In genomic region chr7:46838891-46839302, GRCm38 (mm10) we compare ENCODE assay signal across 8 mouse cellular contexts. TPM values are rescaled to one million over a fixed set of nuclear protein-coding genes. Genes with fewer than 3 reads are reported as not detected.
DNase-seq lines count a peak whose midpoint lies in the region; ATAC-seq and TF ChIP-seq lines count a peak whose summit lies in the region.

No protein-coding gene starts in this region.

- peak; percentile 44 for DNase-seq in A20 (ENCODE audit: low read depth, low spot score)
- peak; percentile 78 for DNase-seq in adrenal gland, postnatal 14 days
- peak; percentile 90 for DNase-seq in fibroblast of lung, adult 2 months (ENCODE audit: low read depth)
- peak; percentile 92 for DNase-seq in kidney, postnatal 0 days (ENCODE audit: low spot score)
- peak; percentile 82 for DNase-seq in liver, adult 2 months (ENCODE audit: extremely low read depth, low read depth, low spot score)
- DNase-seq in thymus, adult 2 months: peak; percentile 60

- H3K79me2 ChIP-seq in liver, adult 2 months (ENCODE audit: control insufficient read depth, insufficient read depth, low read length): no peaks in the 10 kb centered on the region

- no peaks in the 10 kb centered on the region for H3K9me3 ChIP-seq in heart, embryonic 13.5 days
- H3K9me3 ChIP-seq in kidney, postnatal 0 days (replicated peaks; ENCODE audit: low read length): no peaks in the 10 kb centered on the region

- peak overlapping the region; percentile 48 for H3K4me2 ChIP-seq in heart, embryonic 13.5 days
- H3K4me2 ChIP-seq in kidney, postnatal 0 days (ENCODE audit: low read length): peak overlapping the region; percentile 29; the same call in 1 of the 2 replicates

- H3K4me3 ChIP-seq in heart, embryonic 13.5 days: no peak overlapping the region
- H3K4me3 ChIP-seq in kidney, postnatal 0 days (replicated peaks; ENCODE audit: low read depth, low read length): no peak overlapping the region
- no peak overlapping the region for H3K4me3 ChIP-seq in liver, adult 2 months (ENCODE audit: insufficient read depth, low read depth, low read length)
- H3K4me3 ChIP-seq in thymus, adult 2 months (ENCODE audit: control insufficient read depth, insufficient read depth, low read length): 0 out of 2 replicates have a peak overlapping the region, but pooled peaks have one; percentile 10

- no peaks in the 10 kb centered on the region for H3K36me3 ChIP-seq in heart, embryonic 13.5 days
- no peaks in the 10 kb centered on the region for H3K36me3 ChIP-seq in kidney, postnatal 0 days (ENCODE audit: insufficient read depth, low read length)
- H3K36me3 ChIP-seq in liver, adult 2 months (ENCODE audit: control insufficient read depth, insufficient read depth, low read length): no peaks in the 10 kb centered on the region
- no peaks in the 10 kb centered on the region for H3K36me3 ChIP-seq in thymus, adult 2 months (ENCODE audit: control insufficient read depth, insufficient read depth, low read length)

- peaks cover 37% of the 10 kb centered on the region for H3K4me1 ChIP-seq in heart, embryonic 13.5 days
- H3K4me1 ChIP-seq in kidney, postnatal 0 days (replicated peaks; ENCODE audit: insufficient read depth, low read length): peaks cover 19% of the 10 kb centered on the region; the same call in 1 of the 2 replicates
- peaks cover 26% of the 10 kb centered on the region for H3K4me1 ChIP-seq in liver, adult 2 months (ENCODE audit: control insufficient read depth, insufficient read depth, low read length)
- peaks cover 33% of the 10 kb centered on the region for H3K4me1 ChIP-seq in thymus, adult 2 months (replicated peaks; ENCODE audit: control insufficient read depth, insufficient read depth, low read length)

- no peak for ATAC-seq in heart, embryonic 13.5 days (ENCODE audit: extremely low read depth, insufficient number of reproducible peaks, low FRiP score, low TSS enrichment)
- peak; percentile 69 for ATAC-seq in kidney, postnatal 0 days (replicated peaks; ENCODE audit: low FRiP score, low read depth)
- peak; percentile 62 for ATAC-seq in monocyte, adult 5-6 weeks (replicated peaks; ENCODE audit: insufficient number of reproducible peaks, low FRiP score, low TSS enrichment, poor library complexity, severe bottlenecking)

- H3K9ac ChIP-seq in heart, embryonic 13.5 days: no peak overlapping the region
- H3K9ac ChIP-seq in kidney, postnatal 0 days (ENCODE audit: low read depth, low read length): no peak overlapping the region; the same call in 1 of the 2 replicates
- H3K9ac ChIP-seq in liver, adult 2 months (ENCODE audit: low read depth, low read length): peak overlapping the region; percentile 15; the same call in 1 of the 2 replicates

- TF ChIP-seq CTCF in kidney, postnatal 0 days (IDR thresholded peaks at IDR 0.05; ENCODE audit: low read depth): no peak
- TF ChIP-seq CTCF in liver, adult 2 months (IDR thresholded peaks at IDR 0.05; ENCODE audit: low read depth, low read length): no peak
- no peak for TF ChIP-seq CTCF in thymus, adult 2 months (IDR thresholded peaks at IDR 0.05; ENCODE audit: borderline replicate concordance, control insufficient read depth, extremely low read depth, insufficient read depth, low read length, poor library complexity)

- 0 out of 2 replicates have a peak, but pooled peaks cover 6% of the 10 kb centered on the region for H3K27me3 ChIP-seq in heart, embryonic 13.5 days (replicated peaks)
- H3K27me3 ChIP-seq in kidney, postnatal 0 days (ENCODE audit: insufficient read depth, low read length): no peaks in the 10 kb centered on the region
- no peaks in the 10 kb centered on the region for H3K27me3 ChIP-seq in liver, adult 2 months (ENCODE audit: control insufficient read depth, insufficient read depth, low read length)
- no peaks in the 10 kb centered on the region for H3K27me3 ChIP-seq in thymus, adult 2 months (ENCODE audit: control insufficient read depth, insufficient read depth, low read length)

- H3K27ac ChIP-seq in heart, embryonic 13.5 days (replicated peaks): peak overlapping the region; percentile 85
- peak overlapping the region; percentile 92 for H3K27ac ChIP-seq in kidney, postnatal 0 days
- peak overlapping the region; percentile 84 for H3K27ac ChIP-seq in liver, adult 2 months (replicated peaks; ENCODE audit: insufficient read depth, low read depth, low read length)
- peak overlapping the region; percentile 66 for H3K27ac ChIP-seq in thymus, adult 2 months (ENCODE audit: control insufficient read depth, insufficient read depth, low read length)

- no peak for TF ChIP-seq POLR2A in liver, adult 2 months (IDR thresholded peaks at IDR 0.05; ENCODE audit: extremely low read depth, insufficient read depth, low read length)
- no peak; the same call in 1 of the 2 replicates for TF ChIP-seq POLR2A in thymus, adult 2 months (IDR thresholded peaks at IDR 0.05; ENCODE audit: control insufficient read depth, extremely low read depth, insufficient read depth, low read length, poor library complexity)

- 19% methylated on average over 8 of the region's 8 CpGs for WGBS in heart, embryonic 13.5 days
- WGBS in kidney, postnatal 0 days: 10% methylated on average over 8 of the region's 8 CpGs
- 1% methylated on average over 8 of the region's 8 CpGs for WGBS in liver, adult 2 months
- 7% methylated on average over 8 of the region's 8 CpGs for WGBS in thymus, adult 2 months

RNA-seq across cellular contexts. Expression of gene Ldha, which starts 2.4 kb away (rescaled TPM):
- 529 and 592 TPM in 2 replicates for total RNA-seq in adrenal gland, postnatal 14 days (2021)
- polyA plus RNA-seq in heart, embryonic 13.5 days (2015; fragmentation: Nextera tagmentation; extraction: Ambion mirVana): 2,723 and 3,293 TPM in 2 replicates
- 890 and 943 TPM in 2 replicates for polyA plus RNA-seq in kidney, postnatal 0 days (2015; fragmentation: Nextera tagmentation; extraction: Ambion mirVana)
- total RNA-seq in liver, adult 2 months (2014; rRNA removed): 442 and 520 TPM in 2 replicates
- 594 and 718 TPM in 2 replicates for polyA plus RNA-seq in liver, adult 2 months (2012; rRNA removed)
- 260 to 317 TPM (median 292 TPM) in 3 replicates for total RNA-seq in monocyte, adult 5-6 weeks (2017)
- polyA plus RNA-seq in thymus, adult 2 months (2012; rRNA removed): 600 and 660 TPM in 2 replicates

RNA-seq across cellular contexts. Expression of gene Ldhc, which starts 22.1 kb away (rescaled TPM):
- not detected in 2 replicates for total RNA-seq in adrenal gland, postnatal 14 days (2021)
- polyA plus RNA-seq in heart, embryonic 13.5 days (2015; fragmentation: Nextera tagmentation; extraction: Ambion mirVana): not detected in 2 replicates
- polyA plus RNA-seq in kidney, postnatal 0 days (2015; fragmentation: Nextera tagmentation; extraction: Ambion mirVana): not detected in 2 replicates
- not detected in 2 replicates for total RNA-seq in liver, adult 2 months (2014; rRNA removed)
- polyA plus RNA-seq in liver, adult 2 months (2012; rRNA removed): not detected in 2 replicates
- total RNA-seq in monocyte, adult 5-6 weeks (2017): 0.39 to 13.0 TPM (median 3.9 TPM) in 3 replicates
- polyA plus RNA-seq in thymus, adult 2 months (2012; rRNA removed): 0.20 TPM in 1 of 2 replicates, not detected in the other

RNA-seq across cellular contexts. Expression of gene Gtf2h1, which starts 43.0 kb away (rescaled TPM):
- total RNA-seq in adrenal gland, postnatal 14 days (2021): 41.1 and 41.3 TPM in 2 replicates
- polyA plus RNA-seq in heart, embryonic 13.5 days (2015; fragmentation: Nextera tagmentation; extraction: Ambion mirVana): 28.5 and 29.7 TPM in 2 replicates
- polyA plus RNA-seq in kidney, postnatal 0 days (2015; fragmentation: Nextera tagmentation; extraction: Ambion mirVana): 39.1 and 43.6 TPM in 2 replicates
- 30.9 and 33.2 TPM in 2 replicates for total RNA-seq in liver, adult 2 months (2014; rRNA removed)
- polyA plus RNA-seq in liver, adult 2 months (2012; rRNA removed): 6.3 and 6.7 TPM in 2 replicates
- total RNA-seq in monocyte, adult 5-6 weeks (2017): 66.3 to 96.5 TPM (median 95.7 TPM) in 3 replicates
- polyA plus RNA-seq in thymus, adult 2 months (2012; rRNA removed): 13.0 and 14.4 TPM in 2 replicates

RNA-seq across cellular contexts. Expression of gene Hps5, which starts 43.0 kb away (rescaled TPM):
- 18.7 and 19.0 TPM in 2 replicates for total RNA-seq in adrenal gland, postnatal 14 days (2021)
- polyA plus RNA-seq in heart, embryonic 13.5 days (2015; fragmentation: Nextera tagmentation; extraction: Ambion mirVana): 9.7 and 10.8 TPM in 2 replicates
- polyA plus RNA-seq in kidney, postnatal 0 days (2015; fragmentation: Nextera tagmentation; extraction: Ambion mirVana): 18.0 and 19.0 TPM in 2 replicates
- total RNA-seq in liver, adult 2 months (2014; rRNA removed): 11.3 and 11.8 TPM in 2 replicates
- 7.3 and 9.0 TPM in 2 replicates for polyA plus RNA-seq in liver, adult 2 months (2012; rRNA removed)
- 70.1 to 71.8 TPM (median 71.7 TPM) in 3 replicates for total RNA-seq in monocyte, adult 5-6 weeks (2017)
- polyA plus RNA-seq in thymus, adult 2 months (2012; rRNA removed): 21.4 and 22.3 TPM in 2 replicates
